Mouse (Mus musculus) heart, embryonic 14.5 days (tissue): Measurements from ENCODE around the gene Mast4. TPM values are rescaled to one million over a fixed set of nuclear protein-coding genes. Genes with fewer than 3 reads are reported as not detected.

Source experiments
- ATAC-seq: fragments of 200-750 bp; cut with Nextera tagmentation; 2 replicates; pipeline ENCODE4 v1.8.0; 2017; ENCODE audit warnings: low read depth, moderate TSS enrichment; ENCODE audit not compliant: insufficient number of reproducible peaks, insufficient read depth, low FRiP score
- H3K27ac ChIP-seq, 2 experiments: fragments of 200-500 bp in 1 of 2; fragments of 300-500 bp in 1 of 2; sonication (generic) in 1 of 2; replicated peaks in 1 of 2; 2 replicates each; pipeline ENCODE4 v1.5.1; 2012 to 2014; ENCODE audit warnings: low read depth in 2 of 2, low read length in 2 of 2, control low read depth in 1 of 2, mild to moderate bottlenecking in 1 of 2, mixed read lengths in 1 of 2; ENCODE audit not compliant: control insufficient read depth in 1 of 2, insufficient read depth in 1 of 2
- H3K27me3 ChIP-seq: fragments of 300-500 bp; sonication (generic); 2 replicates; pipeline ENCODE4 v1.6.1; 2014; ENCODE audit warnings: mild to moderate bottlenecking, low read length, control low read depth; ENCODE audit not compliant: control insufficient read depth, insufficient read depth
- H3K36me3 ChIP-seq: fragments of 300-500 bp; sonication (generic); 2 replicates; pipeline ENCODE4 v1.6.1; 2014; ENCODE audit warnings: mild to moderate bottlenecking, control low read depth, low read length, mixed read lengths; ENCODE audit not compliant: control insufficient read depth, insufficient read depth
- H3K4me1 ChIP-seq, 2 experiments: fragments of 200-500 bp in 1 of 2; fragments of 300-500 bp in 1 of 2; sonication (generic) in 1 of 2; 2 replicates each; pipeline ENCODE4 v1.6.1; 2012 to 2014; ENCODE audit warnings: low read length in 2 of 2, control low read depth in 1 of 2, mixed read lengths in 1 of 2; ENCODE audit not compliant: control insufficient read depth in 2 of 2, insufficient read depth in 2 of 2
- H3K4me2 ChIP-seq: fragments of 300-500 bp; sonication (generic); 2 replicates; pipeline ENCODE4 v1.6.1; 2014; ENCODE audit warnings: mild to moderate bottlenecking, low read length
- H3K4me3 ChIP-seq, 2 experiments: fragments of 200-500 bp in 1 of 2; fragments of 300-500 bp in 1 of 2; sonication (generic) in 1 of 2; 2 replicates each; pipeline ENCODE4 v1.5.1; 2012 to 2014; ENCODE audit warnings: low read length in 2 of 2, mild to moderate bottlenecking in 2 of 2, control low read depth in 1 of 2, low read depth in 1 of 2, moderate library complexity in 1 of 2; ENCODE audit not compliant: control insufficient read depth in 1 of 2, insufficient read depth in 1 of 2
- H3K9ac ChIP-seq: fragments of 300-500 bp; sonication (generic); 2 replicates; pipeline ENCODE4 v1.6.1; 2014; ENCODE audit warnings: mild to moderate bottlenecking, low read length
- H3K9me3 ChIP-seq: fragments of 300-500 bp; sonication (generic); 2 replicates; pipeline ENCODE4 v1.6.1; 2016; ENCODE audit warnings: low read length, control low read depth; ENCODE audit not compliant: control insufficient read depth
- WGBS: fragments of 180-500 bp; shearing (Covaris S2); extraction: QIAGEN DNeasy Blood & Tissue Kit; methylation state at CpG from one replicate; pipeline ENCODE4 v1.1.7; 2014; 5-methylcytosine and 5-hydroxymethylcytosine counted together
- polyA plus RNA-seq: library from polyadenylated mRNA; unstranded; fragments of >200 nt; fragmentation: Nextera tagmentation; extraction: Ambion mirVana; gene quantifications from 2 replicates; pipeline ENCODE4 v1.2.1, GENCODE M21; 2014

Gene Mast4
- polyA plus RNA-seq, 1 experiment from 2014 or later, result 54.1 TPM

DNA sequence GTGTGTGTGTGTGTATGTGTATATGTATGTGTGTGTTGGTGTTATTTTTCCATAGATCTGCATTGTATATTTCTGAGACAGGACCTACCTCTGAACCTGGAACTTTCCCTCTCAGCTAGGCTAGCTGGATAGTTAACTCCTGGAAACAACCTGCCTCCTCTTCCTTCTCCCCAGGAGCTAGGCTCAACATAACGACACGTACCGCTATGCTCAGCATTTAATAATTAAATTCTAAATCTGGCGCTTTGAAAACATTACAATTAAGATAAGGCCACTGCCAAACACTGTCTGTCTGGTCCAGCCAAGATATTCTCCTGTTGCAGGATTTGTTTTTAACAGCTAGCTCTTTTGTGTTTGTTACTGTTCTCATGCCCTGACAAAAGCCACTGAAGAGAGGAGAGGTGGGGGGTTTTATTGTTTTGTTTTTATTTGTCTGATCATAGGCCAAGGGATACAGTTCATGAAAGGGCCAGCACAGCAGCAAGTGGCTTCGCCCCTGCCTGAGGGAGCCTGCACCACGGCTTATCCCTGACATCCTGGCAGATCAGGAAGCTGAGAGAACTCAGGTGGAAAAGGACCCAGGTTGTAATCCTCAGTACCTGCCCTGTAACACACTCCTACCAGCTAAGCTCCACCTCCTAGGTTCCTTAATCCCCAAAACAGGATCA is 205.0 kb downstream of the Mast4 start:
- no peak overlapping the region for H3K9ac ChIP-seq
- no peaks in the 10 kb centered on the region for H3K27me3 ChIP-seq
- ATAC-seq, result peak; percentile 51
- no peak overlapping the region for H3K4me3 ChIP-seq
- 33% methylated on average over 6 of the region's 6 CpGs for WGBS
- H3K4me1 ChIP-seq, result peaks cover 4 to 12% of the 10 kb centered on the region in 2 experiments
- H3K4me2 ChIP-seq, result peak overlapping the region; percentile 24
- H3K36me3 ChIP-seq, result no peaks in the 10 kb centered on the region
- H3K27ac ChIP-seq, result peak overlapping the region; percentile 72 to 84
- H3K9me3 ChIP-seq, result no peaks in the 10 kb centered on the region

DNA sequence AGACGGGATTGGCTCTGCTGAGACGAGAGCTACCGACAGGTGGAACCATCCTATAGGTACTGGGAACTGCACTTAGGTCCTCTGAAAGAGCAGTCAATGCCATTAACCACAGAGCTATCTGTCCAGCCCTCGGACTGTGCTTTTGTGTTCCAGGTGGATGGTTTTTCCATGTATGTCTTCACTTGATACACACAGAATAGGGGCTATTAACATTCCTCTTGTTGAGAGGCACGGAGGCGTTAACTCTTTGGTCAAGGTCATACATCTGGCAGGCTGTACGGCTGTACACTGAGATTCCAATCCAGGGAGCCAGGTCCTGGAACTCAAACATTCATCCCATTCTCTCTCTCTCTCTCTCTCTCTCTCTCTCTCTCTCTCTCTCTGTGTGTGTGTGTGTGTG is 205.6 kb downstream of the Mast4 start:
- 44% methylated on average over 7 of the region's 7 CpGs for WGBS
- peak; percentile 82 for ATAC-seq
- peaks cover 4 to 10% of the 10 kb centered on the region in 2 experiments for H3K4me1 ChIP-seq
- no peak overlapping the region for H3K4me3 ChIP-seq
- no peaks in the 10 kb centered on the region for H3K27me3 ChIP-seq
- H3K9me3 ChIP-seq, result no peaks in the 10 kb centered on the region
- H3K4me2 ChIP-seq, result peak overlapping the region; percentile 24; the same call in 1 of the 2 replicates
- H3K9ac ChIP-seq, result no peak overlapping the region
- peak overlapping the region; percentile 72 to 84 for H3K27ac ChIP-seq
- H3K36me3 ChIP-seq, result no peaks in the 10 kb centered on the region

DNA sequence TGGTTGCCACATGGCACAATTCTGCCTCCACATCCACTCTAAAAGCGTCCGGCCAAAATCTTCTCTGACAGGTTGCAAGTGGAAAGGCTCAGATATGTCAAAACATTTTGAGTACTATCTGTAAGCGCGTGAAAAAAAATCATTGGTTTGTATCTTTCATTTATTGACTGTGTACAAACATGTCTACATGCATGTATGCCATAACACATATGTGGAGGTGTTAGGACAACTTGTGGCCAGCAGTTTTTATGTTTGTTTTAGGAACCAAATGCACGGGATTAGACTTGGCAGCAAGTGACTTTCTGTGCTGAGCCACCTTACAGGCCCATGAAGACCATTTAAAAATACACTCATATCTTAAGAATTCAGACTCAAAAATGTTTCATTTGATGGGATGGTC is 206.7 kb downstream of the Mast4 start:
- H3K9ac ChIP-seq, result no peak overlapping the region
- H3K4me2 ChIP-seq, result no peak overlapping the region
- ATAC-seq, result no peak
- H3K27me3 ChIP-seq, result no peaks in the 10 kb centered on the region
- no peaks in the 10 kb centered on the region for H3K36me3 ChIP-seq
- H3K27ac ChIP-seq, result no peak overlapping the region
- peaks cover 4 to 9% of the 10 kb centered on the region in 2 experiments for H3K4me1 ChIP-seq
- WGBS, result 80% methylated on average over 5 of the region's 5 CpGs
- no peaks in the 10 kb centered on the region for H3K9me3 ChIP-seq
- H3K4me3 ChIP-seq, result no peak overlapping the region

DNA sequence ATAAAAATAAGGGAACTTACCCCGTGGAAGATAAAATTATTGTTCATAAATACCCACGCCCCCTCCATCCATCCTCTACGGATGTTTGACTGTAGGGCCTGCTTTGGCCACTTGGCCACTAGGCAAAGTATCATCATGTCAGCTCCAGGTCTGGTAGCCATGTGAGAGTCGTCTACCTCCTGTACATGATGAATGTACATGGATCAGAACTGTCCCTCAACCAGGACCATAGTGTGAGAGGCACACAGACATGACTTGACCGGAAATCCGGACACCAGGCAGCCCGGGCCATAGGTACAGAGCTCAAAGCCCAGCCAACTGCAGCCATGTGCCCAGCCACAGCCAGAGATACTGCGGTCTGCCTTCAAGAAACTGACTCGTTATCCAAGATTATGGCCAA is 210.6 kb downstream of the Mast4 start:
- no peak for ATAC-seq
- Histone ChIP-seq H3K36me3 (no peaks in the 10 kb centered on the region), H3K9me3 (no peaks in the 10 kb centered on the region), H3K27me3 (no peaks in the 10 kb centered on the region), H3K4me3 (no peak overlapping the region), H3K9ac (no peak overlapping the region), H3K4me1 (peaks cover 11 to 13% of the 10 kb centered on the region in 2 experiments), H3K4me2 (no peak overlapping the region), H3K27ac (no peak overlapping the region)
- WGBS, result 88% methylated on average over 9 of the region's 9 CpGs

DNA sequence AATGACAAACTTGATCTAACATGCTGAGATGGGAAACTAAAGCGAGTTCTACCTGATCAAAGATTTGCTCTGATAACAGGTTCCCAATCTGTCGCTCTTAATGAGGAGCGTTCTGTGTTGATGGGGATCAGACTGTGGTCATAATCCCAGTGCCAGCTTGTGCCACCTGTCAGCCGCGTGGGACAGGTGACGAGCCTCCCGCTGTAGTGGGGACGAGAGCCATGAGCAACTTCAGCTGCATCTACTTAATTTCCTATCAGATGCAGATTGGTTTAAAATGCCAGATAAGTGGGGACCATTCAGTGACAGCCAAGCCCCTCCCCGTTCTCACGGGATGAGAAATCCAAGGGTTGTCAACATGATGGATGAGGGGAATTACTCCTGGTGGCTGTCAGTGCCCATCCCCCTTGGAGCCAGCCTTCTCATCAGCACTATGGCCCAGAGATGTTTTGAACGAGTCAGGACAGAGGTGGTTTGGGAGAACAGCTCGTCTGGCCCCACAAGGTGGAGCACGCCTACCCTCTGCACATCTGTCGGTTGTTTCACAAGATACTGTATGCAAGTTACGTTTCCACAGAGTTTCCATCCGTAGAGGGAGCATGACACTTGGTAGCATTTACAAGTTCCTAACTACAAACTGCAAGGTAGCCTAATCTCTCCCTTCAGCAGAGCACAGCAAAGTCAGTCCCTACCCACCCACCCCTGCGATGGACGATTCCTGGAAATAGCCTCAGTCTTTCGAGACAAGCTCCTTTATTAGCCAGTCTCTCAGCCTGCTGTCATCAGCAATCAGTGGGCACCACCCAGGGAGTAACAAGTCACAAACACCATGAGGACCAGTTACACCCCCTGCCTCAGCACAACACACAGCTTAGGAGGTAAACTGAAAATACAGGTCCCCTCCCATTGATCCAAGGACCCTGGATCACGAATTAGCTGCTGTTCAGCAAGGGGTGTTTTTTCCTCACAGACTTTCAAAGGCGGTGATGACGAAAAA is 212.2 kb downstream of the Mast4 start:
- no peaks in the 10 kb centered on the region for H3K27me3 ChIP-seq
- no peaks in the 10 kb centered on the region for H3K36me3 ChIP-seq
- H3K4me3 ChIP-seq, result no peak overlapping the region
- H3K9ac ChIP-seq, result peak overlapping the region; percentile 25; the same call in 1 of the 2 replicates
- no peak for ATAC-seq
- no peak overlapping the region for H3K27ac ChIP-seq
- no peaks in the 10 kb centered on the region for H3K9me3 ChIP-seq
- peaks cover 11 to 13% of the 10 kb centered on the region in 2 experiments for H3K4me1 ChIP-seq
- WGBS, result 34% methylated on average over 22 of the region's 22 CpGs
- H3K4me2 ChIP-seq, result peak overlapping the region; percentile 49

DNA sequence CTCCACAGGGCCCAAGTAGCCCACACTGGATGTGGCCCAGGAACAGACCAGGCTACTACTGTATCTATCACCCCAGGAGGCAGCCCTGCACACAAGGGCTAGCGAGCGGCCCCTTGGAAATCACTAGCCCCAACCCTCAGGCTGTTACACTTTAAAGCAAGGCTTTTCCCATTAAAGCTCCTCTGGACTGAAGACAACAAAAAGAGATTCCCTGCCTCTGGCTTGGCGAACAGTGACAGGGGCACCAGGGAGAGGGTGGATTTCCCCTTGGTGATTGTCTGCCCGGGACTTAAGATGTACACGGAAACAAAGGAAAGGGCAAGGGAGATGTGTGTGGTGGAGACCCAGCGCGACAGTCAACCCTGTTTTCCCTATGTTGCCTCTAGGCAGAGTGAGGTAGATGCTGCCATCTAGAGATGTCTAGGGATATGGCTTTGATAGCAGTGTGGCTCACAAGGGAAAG is 213.6 kb downstream of the Mast4 start:
- no peaks in the 10 kb centered on the region for H3K36me3 ChIP-seq
- H3K4me1 ChIP-seq, result peaks cover 11 to 13% of the 10 kb centered on the region in 2 experiments
- H3K27ac ChIP-seq, result no peak overlapping the region; a peak in 1 of 4 replicates
- H3K27me3 ChIP-seq, result no peaks in the 10 kb centered on the region
- H3K9me3 ChIP-seq, result no peaks in the 10 kb centered on the region
- H3K9ac ChIP-seq, result peak overlapping the region; percentile 53
- WGBS, result 15% methylated on average over 7 of the region's 7 CpGs
- peak; percentile 75 for ATAC-seq
- peak overlapping the region; percentile 8 to 22; a peak in 2 of 4 replicates for H3K4me3 ChIP-seq
- peak overlapping the region; percentile 53 for H3K4me2 ChIP-seq

DNA sequence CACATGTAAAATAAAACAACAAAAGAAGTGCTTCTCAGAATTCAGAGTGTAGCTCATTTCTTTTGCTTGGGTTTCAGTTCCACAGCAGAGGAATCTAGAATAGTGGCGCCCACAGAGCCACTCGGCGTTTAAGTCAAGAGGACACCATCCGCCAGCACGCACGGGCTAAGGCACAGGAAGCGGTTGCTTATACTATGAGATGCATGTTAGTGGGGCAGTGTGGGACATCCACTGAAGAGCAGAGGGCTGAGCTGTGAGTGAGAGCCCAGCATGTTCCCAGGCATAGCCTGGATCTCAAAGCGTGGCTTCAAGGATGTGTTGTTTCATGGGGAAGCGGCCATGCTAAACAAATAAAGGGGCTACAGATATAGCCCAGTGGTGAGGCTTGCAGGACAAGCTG is 214.6 kb downstream of the Mast4 start:
- no peak for ATAC-seq
- WGBS, result 87% methylated on average over 9 of the region's 9 CpGs
- Histone ChIP-seq H3K4me3 (no peak overlapping the region), H3K9me3 (no peaks in the 10 kb centered on the region), H3K27me3 (no peaks in the 10 kb centered on the region), H3K27ac (no peak overlapping the region), H3K9ac (no peak overlapping the region), H3K36me3 (no peaks in the 10 kb centered on the region), H3K4me2 (no peak overlapping the region), H3K4me1 (peaks cover 11 to 19% of the 10 kb centered on the region in 2 experiments)
